Mouse (Mus musculus) cerebellum, adult 9-11 months (tissue): ENCODE data around the gene Adprhl2.

ENCODE experiments used
- DNase-seq: peaks from one replicate; pipeline ENCODE4 v3.0.0; 2022

Gene Adprhl2

GRCm38 (mm10) chr4:126305428-126305827 lies 16.1 kb downstream of the Adprhl2 start:
- no peak for DNase-seq

- no peak for DNase-seq
These were observed 17.6 kb downstream of the Adprhl2 start for GRCm38 (mm10) chr4:126303877-126304276.

DNA sequence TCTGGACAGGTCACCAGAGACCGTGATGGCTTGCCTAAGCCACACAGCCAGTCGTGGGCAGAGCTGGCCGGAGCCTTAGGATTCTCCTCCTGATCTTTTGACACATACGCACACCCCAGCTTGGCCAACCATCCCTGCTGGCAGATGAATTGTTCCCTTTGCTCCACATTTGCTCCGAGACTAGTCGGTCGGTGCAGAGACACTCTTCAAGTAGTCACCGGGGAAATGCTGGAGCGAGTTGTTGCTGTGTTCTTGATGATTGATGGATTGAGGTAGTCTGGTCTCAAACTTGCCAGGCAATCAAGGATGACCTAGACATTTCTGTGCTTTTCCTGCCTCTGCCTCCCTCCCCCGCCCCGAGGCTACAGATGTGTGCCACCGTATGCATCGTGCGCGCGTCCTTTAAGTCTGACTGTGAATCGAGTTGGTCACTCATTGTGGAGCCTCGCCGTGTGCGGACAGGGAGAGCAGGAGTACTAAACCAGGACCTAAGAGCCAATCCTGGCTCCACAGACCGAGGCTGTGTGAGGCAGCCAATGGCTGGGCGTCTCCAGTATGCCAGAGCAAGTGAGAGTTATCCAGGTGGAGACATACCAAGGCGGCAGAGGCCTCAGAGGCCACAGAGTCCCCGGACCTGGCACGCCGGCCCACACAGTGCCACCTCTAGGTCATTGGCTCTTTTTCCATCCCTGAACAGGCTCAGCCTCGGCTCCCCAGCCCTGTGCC lies 19.8 kb downstream of the Adprhl2 start:
- DNase-seq = peak; percentile 70

GRCm38 (mm10) chr4:126300916-126301583 lies 20.5 kb downstream of the Adprhl2 start:
- peak; percentile 46 for DNase-seq

- DNase-seq = peak; percentile 77
These were observed 24.8 kb downstream of the Adprhl2 start for GRCm38 (mm10) chr4:126296617-126297101.

DNA sequence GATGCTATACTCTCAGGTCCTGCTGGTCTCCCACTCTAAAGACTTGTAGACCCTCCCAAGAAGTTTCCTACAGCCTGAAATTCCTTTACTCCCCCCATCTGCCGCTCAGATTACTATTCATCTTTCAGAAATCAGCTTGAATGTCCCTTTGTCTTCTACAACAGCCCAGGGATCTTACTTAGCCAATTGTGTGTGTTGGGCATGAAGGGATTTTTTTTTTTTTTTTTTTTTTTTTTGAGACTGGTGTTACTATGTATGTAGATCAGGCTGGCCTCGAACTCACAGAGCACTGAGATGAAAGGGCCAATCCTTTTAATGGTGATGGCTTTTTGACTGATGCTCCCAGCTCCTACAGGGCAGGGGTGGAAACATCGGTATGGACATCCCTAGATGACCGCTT lies 25.6 kb downstream of the Adprhl2 start:
- DNase-seq = no peak

GRCm38 (mm10) chr4:126295152-126295551 lies 26.4 kb downstream of the Adprhl2 start:
- no peak for DNase-seq

GRCm38 (mm10) chr4:126291196-126291595 lies 30.3 kb downstream of the Adprhl2 start:
- no peak for DNase-seq

- no peak for DNase-seq
These were observed 31.2 kb downstream of the Adprhl2 start for GRCm38 (mm10) chr4:126290314-126290713.

GRCm38 (mm10) chr4:126288085-126288666 lies 33.3 kb downstream of the Adprhl2 start:
- no peak for DNase-seq

DNA sequence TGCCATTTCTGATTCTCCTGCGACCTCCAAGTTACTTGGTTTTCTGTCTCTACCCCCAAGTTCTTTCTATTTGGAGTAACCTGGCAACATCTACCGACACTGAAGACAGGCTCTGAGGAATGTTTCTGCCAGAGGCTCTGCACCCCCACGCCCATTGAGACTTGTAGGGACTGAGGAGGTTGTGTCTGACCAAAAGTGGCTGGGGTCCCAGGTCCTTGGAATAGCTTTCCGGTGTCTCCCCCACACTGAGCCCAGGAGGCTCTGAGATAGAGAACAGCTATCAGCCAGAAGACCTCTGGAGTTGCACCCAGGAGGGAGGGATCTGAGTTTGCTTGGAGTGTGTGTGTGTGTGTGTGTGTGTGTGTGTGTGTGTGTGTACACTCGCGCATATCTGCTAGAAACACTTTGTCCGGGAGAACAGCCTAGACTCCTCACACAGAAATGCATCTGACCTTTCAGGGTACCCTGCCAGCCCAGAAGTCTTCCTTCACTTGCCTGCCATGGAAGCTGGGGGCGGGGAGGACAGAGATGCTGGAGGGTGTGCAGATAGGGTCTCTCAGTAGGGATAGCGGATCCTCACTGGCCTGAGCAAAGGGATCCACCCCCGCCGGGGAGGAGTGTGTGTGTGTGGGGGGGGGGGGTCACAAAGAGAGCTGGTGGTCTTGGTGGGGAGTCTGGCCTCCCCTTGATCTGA lies 34.1 kb downstream of the Adprhl2 start:
- DNase-seq = no peak

- DNase-seq = no peak
These were observed 35.0 kb downstream of the Adprhl2 start, which contains the start of gene Col8a2 for GRCm38 (mm10) chr4:126286492-126286891. Gene Col8a2, plus strand, starts transcription at chr4:126286793.

GRCm38 (mm10) chr4:126283582-126283981 lies 37.9 kb downstream of the Adprhl2 start:
- DNase-seq = no peak

GRCm38 (mm10) chr4:126281706-126282105 lies 39.8 kb downstream of the Adprhl2 start:
- no peak for DNase-seq

DNA sequence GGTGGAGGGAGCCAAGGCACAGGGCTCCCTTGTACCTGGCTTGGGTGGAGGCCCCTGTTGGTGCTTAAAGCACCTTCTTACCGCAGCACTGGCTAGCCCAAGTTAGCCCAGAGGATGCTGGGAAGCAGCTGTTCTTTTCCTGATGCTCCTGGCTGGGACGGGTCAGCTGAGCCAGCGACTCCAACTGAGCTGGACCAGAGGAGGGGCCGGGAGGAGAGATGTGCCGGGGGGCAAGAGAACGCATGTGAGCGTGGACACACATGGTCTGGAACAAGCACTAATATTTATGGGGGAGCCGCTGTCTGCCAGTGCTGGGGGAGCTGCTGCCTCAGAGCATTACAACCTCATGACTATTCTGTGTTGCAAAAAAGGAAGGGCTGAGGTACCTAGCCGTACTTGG lies 42.5 kb downstream of the Adprhl2 start:
- DNase-seq = no peak

- peak; percentile 45 for DNase-seq
These were observed 43.0 kb downstream of the Adprhl2 start for GRCm38 (mm10) chr4:126278565-126278915.

GRCm38 (mm10) chr4:126277906-126278564 lies 43.5 kb downstream of the Adprhl2 start:
- DNase-seq = peak; percentile 72

- peak; percentile 88 for DNase-seq
These were observed 45.8 kb downstream of the Adprhl2 start for GRCm38 (mm10) chr4:126275681-126276131.

- peak; percentile 78 for DNase-seq
These were observed 46.4 kb downstream of the Adprhl2 start for GRCm38 (mm10) chr4:126275081-126275480.

GRCm38 (mm10) chr4:126273753-126274152 lies 47.8 kb downstream of the Adprhl2 start:
- DNase-seq = peak; percentile 91

- no peak for DNase-seq
These were observed 52.2 kb downstream of the Adprhl2 start for GRCm38 (mm10) chr4:126269292-126269691.
